Mouse (Mus musculus): ENCODE results near the gene Psmd8.

Psmd8 gene

DNA sequence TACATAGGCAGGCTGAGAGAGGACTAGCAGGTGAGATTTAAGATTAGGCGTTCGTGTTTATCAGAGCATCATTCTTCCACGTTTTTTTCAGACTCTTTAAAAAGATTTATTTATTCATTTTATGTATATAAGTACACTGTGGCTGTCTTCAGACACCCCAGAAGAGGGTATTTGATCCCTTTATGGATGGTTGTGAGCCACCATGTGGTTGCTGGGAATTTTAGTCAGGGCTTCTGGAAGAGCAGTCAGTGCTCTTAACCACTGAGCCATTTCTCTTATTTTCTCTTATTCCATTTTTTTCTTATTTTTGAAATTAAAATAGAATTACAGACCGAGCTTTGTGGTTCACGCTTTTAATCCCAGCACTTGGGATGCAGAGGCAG lies 344 bp upstream of the Psmd8 start:
- ChIA-PET CTCF (interaction anchor here in 3 of 4 experiments (0.6 to 2.3 kb wide), 30 partner anchors 11 to 1001 kb away, joined by 3 to 19 read pairs (median 5); partner anchors contain the start of genes 2200002D01Rik (in 2 of the 3), Ggn (in 2 of the 3), Yif1b (in 2 of the 3) and Fam98c (in 1 of the 3)), POLR2A (interaction anchor here in 3 of 4 experiments (0.6 to 6.3 kb wide), 77 partner anchors 10 to 1017 kb away, joined by 3 to 41 read pairs (median 4); partner anchors contain the start of genes Ggn (in 3 of the 3), Spred3 (in 3 of the 3), 2200002D01Rik (in 2 of the 3) and Eif3k (in 2 of the 3))

DNA sequence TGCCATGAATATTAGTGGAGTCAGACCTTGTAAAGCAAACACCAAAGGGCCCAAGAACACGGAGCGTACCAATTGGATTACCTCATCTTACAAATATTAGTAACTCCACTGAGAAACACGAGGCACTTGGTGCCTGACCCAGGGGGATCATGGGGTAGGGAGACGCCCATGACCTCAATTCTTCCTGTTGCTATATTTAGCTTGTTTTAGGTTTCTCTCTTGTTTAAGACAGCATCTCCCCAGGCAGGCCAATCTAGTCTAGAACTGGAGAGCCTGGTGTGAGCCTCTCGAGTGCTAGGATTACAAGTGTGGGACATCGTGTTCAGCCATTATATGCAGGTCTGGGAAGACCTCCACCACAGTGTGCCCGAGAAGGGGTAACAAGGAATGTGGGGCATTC lies 1.2 kb downstream of the Psmd8 start:
- ChIA-PET POLR2A (interaction anchor here in 2 of 4 experiments (0.6 to 6.3 kb wide), 25 partner anchors 9 to 178 kb away, joined by 3 to 41 read pairs (median 6); partner anchors contain the start of genes Fam98c (in 2 of the 2), 2200002D01Rik (in 1 of the 2), Ggn (in 1 of the 2) and Kcnk6 (in 1 of the 2)), CTCF (interaction anchor here in 2 of 4 experiments (0.7 to 2.3 kb wide), 6 partner anchors 9 to 122 kb away, joined by 3 to 12 read pairs (median 7); partner anchors contain the start of genes Fam98c (in 1 of the 2), Ggn (in 1 of the 2) and Spred3 (in 1 of the 2))

DNA sequence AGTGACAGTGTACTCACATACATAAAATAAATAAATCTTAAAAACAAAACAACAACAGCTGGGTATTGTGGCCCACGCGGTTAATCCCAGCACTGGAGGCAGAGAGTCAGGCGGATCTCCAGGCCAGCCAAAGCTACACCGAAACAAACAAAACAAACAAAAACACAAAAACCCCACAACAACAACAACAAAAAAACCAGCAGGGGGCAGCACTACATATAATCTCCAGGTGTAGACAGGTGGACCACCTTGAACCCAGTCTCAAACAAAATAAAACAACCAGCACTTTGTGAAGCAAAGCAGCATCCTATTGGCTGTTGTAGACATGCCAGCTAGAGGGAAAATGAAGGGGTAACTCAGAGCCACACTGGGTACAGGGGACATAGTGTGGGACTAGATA lies 2.4 kb downstream of the Psmd8 start:
- CTCF ChIA-PET = interaction anchor here in 3 of 4 experiments (0.6 to 2.3 kb wide), 10 partner anchors 8 to 229 kb away, joined by 3 to 7 read pairs (median 4); partner anchors contain the start of genes Fam98c (in 1 of the 3), Ggn (in 1 of the 3) and Spred3 (in 1 of the 3)
- POLR2A ChIA-PET = interaction anchor here in 2 of 4 experiments (0.6 to 6.3 kb wide), 21 partner anchors 10 to 360 kb away, joined by 3 to 41 read pairs (median 5); partner anchors contain the start of genes Fam98c (in 2 of the 2), 2200002D01Rik (in 1 of the 2) and Kcnk6 (in 1 of the 2)

DNA sequence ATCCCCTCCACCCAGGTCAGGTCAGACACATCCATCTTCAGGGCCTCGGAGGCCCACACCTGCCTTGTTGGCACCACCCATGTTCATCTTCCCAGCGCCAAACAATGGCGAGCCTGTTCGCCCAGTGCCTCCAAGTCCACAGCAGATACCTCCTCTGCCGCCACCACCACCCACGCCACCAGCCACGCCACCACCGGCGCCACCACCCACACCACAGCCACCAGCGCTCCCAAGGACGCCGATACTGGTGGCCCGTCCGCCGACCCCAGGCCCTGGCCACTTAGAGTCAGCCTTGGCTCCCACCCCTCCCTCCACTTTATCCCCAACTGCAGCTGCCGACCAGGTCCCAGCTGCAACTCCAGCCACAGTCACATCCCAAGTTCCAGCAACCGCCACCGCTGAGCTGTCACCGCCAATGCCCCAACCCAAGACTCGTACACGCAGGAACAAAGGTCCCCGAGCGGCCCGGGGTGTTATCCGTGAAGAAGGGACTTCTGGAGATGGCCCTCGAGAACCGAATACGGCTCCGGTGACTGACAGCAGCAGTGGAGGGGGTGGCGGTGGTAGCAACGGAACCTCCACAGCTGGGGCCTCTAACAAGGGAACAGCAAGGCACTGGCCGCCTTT lies 8.0 kb downstream of the Psmd8 start:
- ChIA-PET POLR2A (interaction anchor here (0.6 to 1.6 kb wide), 7 partner anchors 10 to 460 kb away, joined by 3 to 6 read pairs (median 3); partner anchors contain the start of gene Fam98c (in 1 of the 4)), CTCF (interaction anchor here in 2 of 4 experiments (0.6 kb wide), 2 partner anchors 46 to 191 kb away, joined by 3 to 10 read pairs; partner anchors contain the start of genes Eif3k (in 1 of the 2) and Map4k1 (in 1 of the 2))

DNA sequence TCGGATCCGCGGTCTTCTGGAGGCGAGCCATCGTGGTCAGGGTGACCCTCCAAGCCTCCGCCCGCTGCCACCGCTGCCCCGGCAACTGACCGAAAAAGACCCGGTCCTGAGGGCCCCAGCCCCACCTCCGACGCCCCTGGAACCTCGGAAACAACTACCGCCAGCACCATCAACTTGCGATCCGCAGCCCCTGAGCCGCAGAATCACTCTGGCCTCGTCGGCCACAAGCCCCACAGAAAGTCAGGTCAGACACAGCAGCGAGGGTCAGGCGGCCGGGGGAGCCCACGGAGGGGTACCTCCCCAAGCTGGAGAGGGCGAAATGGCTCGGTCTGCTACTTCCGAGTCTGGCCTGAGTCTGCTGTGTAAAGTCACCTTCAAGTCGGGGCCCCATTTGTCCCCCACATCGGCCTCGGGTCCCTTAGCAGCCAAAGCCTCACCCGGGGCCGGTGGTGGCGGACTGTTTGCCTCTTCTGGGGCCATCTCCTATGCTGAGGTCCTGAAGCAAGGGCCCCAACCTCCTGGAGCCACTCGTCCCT lies 8.9 kb downstream of the Psmd8 start:
- ChIA-PET CTCF (interaction anchor here in 1 of 4 experiments (0.6 kb wide), 1 partner anchor 45 kb away, joined by 3 read pairs; no protein-coding TSS in a partner anchor), POLR2A (interaction anchor here in 1 of 4 experiments (1.1 kb wide), 1 partner anchor 9 kb away, joined by 3 read pairs; no protein-coding TSS in a partner anchor)

DNA sequence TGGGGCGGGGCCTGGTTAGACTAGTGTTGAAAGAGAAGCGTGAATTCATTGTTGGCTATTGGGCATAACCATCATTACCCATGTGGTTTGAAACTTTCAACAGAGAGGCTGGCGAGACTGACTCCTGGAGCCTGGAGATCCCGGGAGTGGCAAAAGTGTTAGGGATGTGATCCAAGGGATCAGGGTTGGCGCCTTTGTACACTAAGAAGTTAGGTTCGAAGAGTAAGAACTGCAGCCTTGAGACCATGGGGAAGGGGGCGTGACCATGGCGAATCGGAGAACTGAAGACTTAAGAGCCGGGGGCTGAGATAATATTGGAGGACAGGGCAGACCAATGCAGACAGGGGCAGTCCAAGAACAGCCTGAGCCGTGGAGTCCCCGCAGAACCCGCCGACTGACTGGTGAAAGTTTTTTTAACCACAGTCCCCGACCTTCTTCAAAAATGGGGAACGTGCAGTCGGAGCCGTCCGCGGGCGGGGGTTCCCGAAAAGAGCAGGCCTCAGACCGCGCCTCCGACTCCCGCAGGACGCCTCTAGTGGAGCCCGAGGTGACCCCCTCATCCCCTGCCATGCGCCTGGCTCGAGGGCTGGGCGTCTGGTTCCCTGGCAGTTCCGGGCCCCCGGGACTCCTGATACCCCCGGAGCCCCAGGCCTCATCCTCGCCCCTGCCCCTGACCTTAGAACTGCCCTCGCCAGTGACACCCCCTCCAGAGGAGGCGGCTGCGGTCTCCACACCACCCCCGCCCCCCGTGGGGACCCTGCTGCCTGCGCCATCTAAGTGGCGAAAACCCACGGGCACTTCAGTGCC lies 9.5 kb downstream of the Psmd8 start:
- ChIA-PET POLR2A (interaction anchor here in 3 of 4 experiments (0.9 to 2.2 kb wide), 19 partner anchors 9 to 347 kb away, joined by 3 to 29 read pairs (median 4); partner anchors contain the start of genes Psmd8 (in 3 of the 3), Fam98c (in 2 of the 3), Eif3k (in 1 of the 3) and Map4k1 (in 1 of the 3)), CTCF (interaction anchor here in 2 of 4 experiments (0.7 to 1.4 kb wide), 8 partner anchors 9 to 189 kb away, joined by 3 to 15 read pairs (median 5); partner anchors contain the start of genes Catsperg1 (in 1 of the 2), Eif3k (in 1 of the 2), Fam98c (in 1 of the 2) and Map4k1 (in 1 of the 2))

DNA sequence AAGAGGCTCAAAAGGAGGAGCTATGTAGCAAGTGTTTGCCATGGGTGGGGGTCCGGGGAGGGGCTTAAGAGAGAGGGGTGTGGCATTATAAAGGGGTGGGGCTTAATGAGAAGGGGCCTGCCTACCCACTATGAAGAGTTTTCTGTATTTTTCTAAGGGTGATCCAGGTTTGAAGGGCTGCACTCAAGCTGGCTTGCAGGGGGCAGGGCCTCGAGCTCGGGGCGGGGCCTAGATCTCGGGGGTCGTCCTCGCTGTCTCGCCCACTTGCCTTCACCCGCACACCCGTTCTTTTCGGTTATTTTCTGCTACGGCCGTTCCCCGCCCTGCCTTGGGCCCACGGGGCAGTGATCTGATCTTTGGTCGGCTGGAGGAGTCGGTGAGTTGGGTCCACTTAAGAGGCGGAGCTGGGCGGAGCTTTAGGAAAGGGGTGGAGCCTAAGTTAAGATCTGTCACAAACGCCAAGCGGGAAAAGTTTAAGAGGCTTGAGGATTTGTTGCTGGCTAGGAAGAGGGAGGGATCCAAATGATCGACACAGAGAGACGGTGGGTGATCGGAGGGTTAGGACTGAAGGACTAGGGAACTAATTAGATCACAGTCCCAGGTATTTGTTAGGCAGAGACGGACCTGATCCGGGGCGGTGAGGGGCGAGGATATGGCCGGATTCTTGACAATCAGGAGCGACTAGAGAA lies 10.3 kb downstream of the Psmd8 start, which contains the start of the genes Ggn and Spred3:
Gene Ggn (plus strand): TSS at position 145 of the 689 bp plus-strand sequence.
Gene Spred3 (minus strand): TSS at position 346 of the 689 bp plus-strand sequence.
- ChIA-PET CTCF (interaction anchor here (0.5 to 1.4 kb wide), 17 partner anchors 8 to 496 kb away, joined by 3 to 15 read pairs (median 4); partner anchors contain the start of genes Psmd8 (in 2 of the 4), Catsperg1 (in 1 of the 4), Eif3k (in 1 of the 4) and Fam98c (in 1 of the 4)), POLR2A (interaction anchor here in 3 of 4 experiments (0.6 to 2.2 kb wide), 37 partner anchors 9 to 820 kb away, joined by 3 to 29 read pairs (median 4); partner anchors contain the start of genes Psmd8 (in 3 of the 3), 2200002D01Rik (in 2 of the 3), Fam98c (in 2 of the 3) and Yif1b (in 2 of the 3))

DNA sequence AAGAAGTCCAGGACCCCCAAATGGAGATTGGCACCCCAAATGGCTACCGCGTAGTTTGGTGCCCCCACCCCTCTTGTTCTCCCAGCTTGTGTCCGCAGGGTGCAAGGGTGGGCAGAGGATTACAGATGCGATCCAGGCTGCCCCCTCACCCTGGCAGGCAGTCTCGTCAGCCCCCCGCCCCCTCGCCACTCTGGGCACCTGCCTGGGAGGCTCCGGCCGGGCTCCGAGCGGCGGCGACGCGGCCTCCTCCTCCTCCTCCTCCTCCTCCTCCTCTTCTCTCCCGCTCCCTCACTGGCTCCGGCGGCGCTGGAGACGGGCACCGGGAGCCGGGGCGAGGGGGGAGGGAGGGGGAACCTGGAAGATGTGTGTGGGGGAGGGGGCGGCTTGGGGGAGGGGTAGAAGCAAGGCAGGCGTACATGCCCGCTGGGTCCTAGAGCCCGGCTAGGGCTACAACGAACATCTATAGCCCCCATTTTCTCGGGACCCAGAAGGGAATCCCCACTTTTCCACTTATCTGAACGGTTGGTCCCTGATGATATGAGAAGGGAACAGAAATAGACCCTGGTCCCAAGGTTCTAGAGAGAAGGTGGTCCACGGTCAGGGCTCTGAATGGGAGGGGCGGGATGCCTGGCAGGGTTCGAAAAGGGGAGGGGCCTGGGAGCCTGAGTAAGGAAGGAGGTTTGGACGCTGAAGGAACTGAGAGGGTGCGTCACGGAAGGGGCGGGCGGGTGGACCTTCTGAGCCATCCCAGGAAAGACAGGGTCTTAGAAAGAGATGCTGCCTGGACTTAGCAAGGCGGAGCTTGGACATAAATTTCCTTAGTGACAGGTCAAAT lies 11.1 kb downstream of the Psmd8 start:
- POLR2A ChIA-PET = interaction anchor here (0.6 to 2.2 kb wide), 38 partner anchors 8 to 819 kb away, joined by 3 to 29 read pairs (median 4); partner anchors contain the start of genes Psmd8 (in 3 of the 4), 2200002D01Rik (in 2 of the 4), Fam98c (in 2 of the 4) and Eif3k (in 1 of the 4)

DNA sequence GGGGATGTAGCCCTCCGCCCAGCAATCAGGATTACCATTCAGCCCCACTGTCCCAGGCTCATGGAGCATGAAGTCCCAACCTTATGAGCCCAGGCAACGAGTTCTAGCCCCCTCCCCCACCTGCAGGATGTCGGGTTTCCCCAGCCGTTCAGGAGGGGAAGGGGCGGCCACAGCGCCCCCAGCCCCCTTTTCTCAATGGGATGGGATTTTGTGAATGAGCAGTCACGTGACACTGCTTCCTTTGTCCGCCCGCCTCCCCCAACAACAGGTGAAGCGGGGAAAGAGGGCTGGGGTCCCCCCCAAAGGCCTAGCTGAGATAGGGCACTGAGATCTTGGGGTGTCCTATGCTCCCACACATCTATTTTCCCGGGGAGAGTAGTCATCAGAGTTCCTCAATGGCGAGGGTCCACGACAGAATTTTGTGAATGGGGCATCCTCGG lies 11.7 kb downstream of the Psmd8 start:
- ChIA-PET POLR2A (interaction anchor here (0.6 to 2.2 kb wide), 13 partner anchors 11 to 1732 kb away, joined by 3 to 17 read pairs (median 4); partner anchors contain the start of genes Psmd8 (in 2 of the 4) and Fam98c (in 1 of the 4)), CTCF (interaction anchor here in 2 of 4 experiments (0.5 to 1.2 kb wide), 3 partner anchors 13 to 46 kb away, joined by 3 to 6 read pairs (median 4); no protein-coding TSS in a partner anchor)

More for the DNA sequence above, 11.1 kb downstream of the Psmd8 start:
- CTCF ChIA-PET = interaction anchor here (0.5 to 1.4 kb wide), 17 partner anchors 7 to 495 kb away, joined by 3 to 15 read pairs (median 4); partner anchors contain the start of genes Psmd8 (in 2 of the 4), Catsperg1 (in 1 of the 4), Fam98c (in 1 of the 4) and Ryr1 (in 1 of the 4)

DNA sequence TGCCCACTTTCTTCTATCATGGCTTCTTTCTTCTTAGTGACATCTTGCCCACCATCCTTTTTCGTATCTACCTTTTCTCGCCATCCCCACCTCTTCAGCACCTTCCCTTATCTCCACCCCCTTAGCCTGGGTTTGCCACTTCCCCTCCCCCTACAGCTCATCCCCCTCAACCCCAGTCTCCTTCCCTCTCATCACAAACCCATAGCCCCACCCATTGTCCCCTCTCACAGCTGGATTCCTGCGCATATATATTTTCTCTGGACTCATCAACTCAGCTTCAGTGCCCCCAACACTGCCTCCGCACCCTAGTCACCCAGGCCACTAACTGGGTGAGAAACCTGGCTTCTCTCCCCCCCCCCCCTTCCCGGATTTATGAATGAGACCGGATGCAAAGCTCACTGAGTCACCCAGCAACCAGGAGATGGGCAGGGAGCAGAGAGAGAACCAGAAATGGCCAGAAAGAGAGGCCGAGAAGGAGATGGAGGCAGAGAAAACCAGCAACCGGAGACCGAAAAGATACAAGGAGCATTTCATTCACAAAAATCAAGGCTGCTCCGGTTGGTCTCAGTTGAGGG lies 12.3 kb downstream of the Psmd8 start:
- POLR2A ChIA-PET = interaction anchor here in 3 of 4 experiments (0.6 to 2.2 kb wide), 15 partner anchors 9 to 1732 kb away, joined by 3 to 11 read pairs (median 3); partner anchors contain the start of gene Psmd8 (in 3 of the 3)
- CTCF ChIA-PET = interaction anchor here in 2 of 4 experiments (0.6 to 0.9 kb wide), 5 partner anchors 12 to 1157 kb away, joined by 3 to 9 read pairs (median 5); partner anchors contain the start of gene Fam98c (in 1 of the 2)

DNA sequence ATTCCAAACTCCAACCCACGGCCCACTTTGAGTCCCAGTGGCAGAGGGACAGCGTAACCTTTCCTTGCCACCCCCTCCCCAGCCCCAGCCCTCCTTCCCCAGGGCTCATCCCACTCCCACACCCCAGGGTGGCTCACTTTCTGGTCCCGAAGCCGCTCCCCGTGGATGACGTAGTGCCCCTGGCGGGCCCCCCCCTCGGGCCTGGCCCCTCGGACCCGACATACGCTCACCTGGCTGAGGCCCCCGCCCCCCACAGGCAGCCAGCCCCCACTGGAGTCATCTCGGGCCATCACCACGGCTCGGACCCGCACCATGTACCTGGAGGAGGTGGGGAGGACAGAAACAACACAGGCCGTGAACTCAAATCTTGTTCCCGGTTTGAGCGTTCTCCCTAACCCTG lies 12.8 kb downstream of the Psmd8 start:
- CTCF ChIA-PET = interaction anchor here in 2 of 4 experiments (0.7 to 0.9 kb wide), 4 partner anchors 11 to 1157 kb away, joined by 3 to 9 read pairs (median 4); partner anchors contain the start of gene Fam98c (in 1 of the 2)
- POLR2A ChIA-PET = interaction anchor here in 3 of 4 experiments (0.6 to 2.2 kb wide), 10 partner anchors 9 to 430 kb away, joined by 3 to 11 read pairs (median 4); partner anchors contain the start of genes Psmd8 (in 2 of the 3) and Fam98c (in 1 of the 3)

DNA sequence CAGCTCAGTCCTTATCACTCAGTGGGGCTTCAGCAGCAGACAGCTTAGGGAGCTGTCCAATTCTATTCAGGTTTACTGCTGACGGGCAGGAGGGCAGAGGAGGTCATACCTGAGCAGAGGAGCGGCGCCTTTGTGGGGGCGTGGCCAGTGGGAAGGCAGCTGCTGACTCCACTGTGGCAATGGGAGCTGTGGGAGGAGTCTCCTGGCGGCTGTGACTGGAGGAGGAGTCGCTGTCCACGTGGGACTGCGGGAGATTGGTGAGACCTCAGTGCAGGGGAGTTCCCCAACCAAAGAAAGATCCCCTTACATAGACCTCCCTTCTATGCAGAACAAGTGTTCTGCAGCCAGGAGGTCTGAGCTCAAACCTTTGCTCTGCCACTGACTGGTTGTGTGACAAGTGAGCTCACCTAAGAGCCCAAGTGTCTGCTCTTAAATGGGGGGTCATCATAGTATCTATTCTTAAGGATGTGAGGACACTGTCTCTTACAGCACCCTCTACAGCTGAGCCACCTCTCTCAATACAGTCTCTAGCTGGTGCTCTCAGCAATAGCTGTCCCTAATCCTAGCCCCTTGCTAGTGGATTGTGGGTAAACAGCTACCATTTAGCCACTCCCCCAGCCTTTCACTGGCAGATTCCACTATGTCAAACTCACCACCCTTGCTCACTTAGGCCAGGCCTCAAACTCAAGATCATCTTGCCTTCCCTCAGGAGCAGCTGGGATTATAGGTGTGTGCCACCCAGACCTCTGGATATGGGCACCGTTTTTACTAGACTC lies 17.6 kb downstream of the Psmd8 start:
- POLR2A ChIA-PET = interaction anchor here (0.6 to 2.9 kb wide), 54 partner anchors 8 to 807 kb away, joined by 3 to 29 read pairs (median 5); partner anchors contain the start of genes Psmd8 (in 3 of the 4), Ryr1 (in 3 of the 4), 2200002D01Rik (in 2 of the 4) and Yif1b (in 2 of the 4)

DNA sequence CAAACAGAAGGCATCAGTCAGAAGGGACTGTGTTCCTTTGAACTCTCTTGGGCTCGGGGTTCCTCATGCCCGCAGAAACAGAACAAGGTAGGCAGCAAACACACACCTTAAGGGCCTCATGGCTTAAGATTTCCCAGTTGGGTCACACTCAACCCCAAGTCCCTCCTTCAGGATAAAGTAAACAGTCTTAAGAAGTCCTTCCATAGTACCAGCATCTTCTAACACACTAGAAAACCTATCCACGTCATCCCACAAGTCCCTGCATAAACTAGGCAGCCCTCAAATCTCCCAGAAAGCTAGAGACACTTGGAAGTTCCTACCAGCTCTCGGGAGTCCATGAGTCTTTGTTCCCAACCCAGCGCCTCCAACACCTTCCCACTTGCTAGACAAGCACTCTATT lies 18.2 kb downstream of the Psmd8 start:
- CTCF ChIA-PET = interaction anchor here in 3 of 4 experiments (0.6 to 1.7 kb wide), 26 partner anchors 7 to 1977 kb away, joined by 3 to 18 read pairs (median 4); partner anchors contain the start of genes Ppp1r14a (in 1 of the 3) and Psmd8 (in 1 of the 3)

More for the DNA sequence above, 17.6 kb downstream of the Psmd8 start:
- CTCF ChIA-PET = interaction anchor here in 3 of 4 experiments (0.6 to 1.7 kb wide), 32 partner anchors 9 to 1978 kb away, joined by 3 to 18 read pairs (median 4); partner anchors contain the start of genes Ppp1r14a (in 1 of the 3) and Psmd8 (in 1 of the 3)

More for the DNA sequence above, 18.2 kb downstream of the Psmd8 start:
- POLR2A ChIA-PET = interaction anchor here (0.8 to 2.9 kb wide), 47 partner anchors 8 to 656 kb away, joined by 3 to 29 read pairs (median 6); partner anchors contain the start of genes Psmd8 (in 3 of the 4), Ryr1 (in 3 of the 4), 2200002D01Rik (in 2 of the 4) and Yif1b (in 2 of the 4)
